Mouse (Mus musculus): Measurements from ENCODE around the gene Fstl1. TPM values are rescaled to one million over a fixed set of nuclear protein-coding genes. Genes with fewer than 3 reads are reported as not detected.

The Fstl1 gene
- polyA plus RNA-seq (2015; fragmentation: Nextera tagmentation; extraction: Ambion mirVana): 81.8 and 82.7 TPM in 2 replicates

- H3K27me3 ChIP-seq: no peaks in the 10 kb centered on the region
- H3K36me3 ChIP-seq (ENCODE audit: poor library complexity, severe bottlenecking): no peaks in the 10 kb centered on the region
- H3K4me2 ChIP-seq: peak within 1 kb of the TSS; percentile 95
- H3K4me3 ChIP-seq: peak within 1 kb of the TSS; percentile 73
- H3K9me3 ChIP-seq (replicated peaks): no peaks in the 10 kb centered on the region
- H3K4me1 ChIP-seq: peaks cover 34% of the 10 kb centered on the region
- peak within 1 kb of the TSS; percentile 41; the same call in 1 of the 2 replicates for H3K27ac ChIP-seq
- ATAC-seq: peak; percentile 82
- H3K9ac ChIP-seq: peak within 1 kb of the TSS; percentile 89
- WGBS: under 1% methylated on average over 42 of the region's 52 CpGs
These were observed at the start of gene Fstl1 for GRCm38 (mm10) chr16:37776860-37777651. Gene Fstl1, plus strand, starts transcription at chr16:37776873.

GRCm38 (mm10) chr16:37728674-37729073 lies 48.0 kb upstream of the Fstl1 start:
- Histone ChIP-seq H3K27me3 (no peaks in the 10 kb centered on the region), H3K27ac (no peak overlapping the region), H3K9ac (no peak overlapping the region), H3K36me3 (ENCODE audit: poor library complexity, severe bottlenecking) (no peaks in the 10 kb centered on the region), H3K9me3 (replicated peaks) (no peaks in the 10 kb centered on the region), H3K4me2 (no peak overlapping the region), H3K4me3 (no peak overlapping the region), H3K4me1 (peaks cover 23% of the 10 kb centered on the region)
- 70% methylated on average over 1 of the region's 1 CpGs for WGBS
- no peak for ATAC-seq

GRCm38 (mm10) chr16:37729381-37730150 lies 47.1 kb upstream of the Fstl1 start:
- 52% methylated on average over 9 of the region's 9 CpGs for WGBS
- Histone ChIP-seq H3K27me3 (no peaks in the 10 kb centered on the region), H3K4me1 (peaks cover 23% of the 10 kb centered on the region), H3K27ac (no peak overlapping the region), H3K4me3 (no peak overlapping the region), H3K36me3 (ENCODE audit: poor library complexity, severe bottlenecking) (no peaks in the 10 kb centered on the region), H3K9ac (no peak overlapping the region), H3K4me2 (no peak overlapping the region), H3K9me3 (replicated peaks) (no peaks in the 10 kb centered on the region)
- ATAC-seq: no peak

- no peak overlapping the region for H3K9ac ChIP-seq
- no peaks in the 10 kb centered on the region for H3K36me3 ChIP-seq (ENCODE audit: poor library complexity, severe bottlenecking)
- H3K27me3 ChIP-seq: no peaks in the 10 kb centered on the region
- WGBS: 87% methylated on average over 8 of the region's 8 CpGs
- ATAC-seq: no peak
- H3K27ac ChIP-seq: no peak overlapping the region
- no peaks in the 10 kb centered on the region for H3K9me3 ChIP-seq (replicated peaks)
- peaks cover 23% of the 10 kb centered on the region for H3K4me1 ChIP-seq
- H3K4me2 ChIP-seq: no peak overlapping the region
- no peak overlapping the region for H3K4me3 ChIP-seq
These were observed 46.3 kb upstream of the Fstl1 start for GRCm38 (mm10) chr16:37730293-37730835.

GRCm38 (mm10) chr16:37731431-37731830 lies 45.2 kb upstream of the Fstl1 start:
- H3K4me3 ChIP-seq: no peak overlapping the region
- H3K27ac ChIP-seq: no peak overlapping the region
- H3K9me3 ChIP-seq (replicated peaks): no peaks in the 10 kb centered on the region
- 61% methylated on average over 4 of the region's 4 CpGs for WGBS
- H3K9ac ChIP-seq: no peak overlapping the region
- H3K36me3 ChIP-seq (ENCODE audit: poor library complexity, severe bottlenecking): no peaks in the 10 kb centered on the region
- ATAC-seq: no peak
- H3K4me2 ChIP-seq: no peak overlapping the region
- peaks cover 23% of the 10 kb centered on the region for H3K4me1 ChIP-seq
- H3K27me3 ChIP-seq: no peaks in the 10 kb centered on the region

- WGBS: 56% methylated on average over 7 of the region's 7 CpGs
- ATAC-seq: peak; percentile 76
- Histone ChIP-seq H3K27ac (no peak overlapping the region), H3K4me1 (peaks cover 23% of the 10 kb centered on the region), H3K9me3 (replicated peaks) (no peaks in the 10 kb centered on the region), H3K9ac (no peak overlapping the region), H3K36me3 (ENCODE audit: poor library complexity, severe bottlenecking) (no peaks in the 10 kb centered on the region), H3K4me2 (no peak overlapping the region), H3K27me3 (no peaks in the 10 kb centered on the region), H3K4me3 (no peak overlapping the region)
These were observed 44.5 kb upstream of the Fstl1 start for GRCm38 (mm10) chr16:37732023-37732761.

- 91% methylated on average over 2 of the region's 2 CpGs for WGBS
- Histone ChIP-seq H3K27me3 (no peaks in the 10 kb centered on the region), H3K4me1 (no peaks in the 10 kb centered on the region), H3K9me3 (replicated peaks) (no peaks in the 10 kb centered on the region), H3K4me3 (no peak overlapping the region), H3K4me2 (no peak overlapping the region), H3K9ac (no peak overlapping the region), H3K27ac (no peak overlapping the region), H3K36me3 (ENCODE audit: poor library complexity, severe bottlenecking) (no peaks in the 10 kb centered on the region)
- ATAC-seq: no peak
These were observed 36.6 kb upstream of the Fstl1 start for GRCm38 (mm10) chr16:37740076-37740475.

GRCm38 (mm10) chr16:37742266-37742665 lies 34.4 kb upstream of the Fstl1 start:
- Histone ChIP-seq H3K9me3 (replicated peaks) (no peaks in the 10 kb centered on the region), H3K27ac (no peak overlapping the region), H3K9ac (no peak overlapping the region), H3K36me3 (ENCODE audit: poor library complexity, severe bottlenecking) (no peaks in the 10 kb centered on the region), H3K4me1 (no peaks in the 10 kb centered on the region), H3K4me3 (no peak overlapping the region), H3K27me3 (no peaks in the 10 kb centered on the region), H3K4me2 (no peak overlapping the region)
- WGBS: 90% methylated on average over 4 of the region's 4 CpGs
- no peak for ATAC-seq

GRCm38 (mm10) chr16:37752876-37753275 lies 23.8 kb upstream of the Fstl1 start:
- no peak for ATAC-seq
- WGBS: 22% methylated on average over 2 of the region's 2 CpGs
- Histone ChIP-seq H3K4me2 (no peak overlapping the region), H3K4me1 (peaks cover 5% of the 10 kb centered on the region; the same call in 1 of the 2 replicates), H3K9ac (no peak overlapping the region), H3K4me3 (no peak overlapping the region), H3K9me3 (replicated peaks) (no peaks in the 10 kb centered on the region), H3K36me3 (ENCODE audit: poor library complexity, severe bottlenecking) (no peaks in the 10 kb centered on the region), H3K27ac (no peak overlapping the region), H3K27me3 (no peaks in the 10 kb centered on the region)

GRCm38 (mm10) chr16:37753809-37754208 lies 22.9 kb upstream of the Fstl1 start:
- H3K4me2 ChIP-seq: no peak overlapping the region
- H3K9me3 ChIP-seq (replicated peaks): no peaks in the 10 kb centered on the region
- no peaks in the 10 kb centered on the region for H3K36me3 ChIP-seq (ENCODE audit: poor library complexity, severe bottlenecking)
- ATAC-seq: no peak
- peaks cover 5% of the 10 kb centered on the region; the same call in 1 of the 2 replicates for H3K4me1 ChIP-seq
- WGBS: 91% methylated on average over 1 of the region's 1 CpGs
- H3K27me3 ChIP-seq: no peaks in the 10 kb centered on the region
- H3K27ac ChIP-seq: no peak overlapping the region
- H3K4me3 ChIP-seq: no peak overlapping the region
- H3K9ac ChIP-seq: no peak overlapping the region

- Histone ChIP-seq H3K4me1 (peaks cover 5% of the 10 kb centered on the region; the same call in 1 of the 2 replicates), H3K36me3 (ENCODE audit: poor library complexity, severe bottlenecking) (no peaks in the 10 kb centered on the region), H3K4me2 (no peak overlapping the region), H3K9me3 (replicated peaks) (no peaks in the 10 kb centered on the region), H3K27ac (no peak overlapping the region), H3K9ac (no peak overlapping the region), H3K4me3 (no peak overlapping the region), H3K27me3 (no peaks in the 10 kb centered on the region)
- ATAC-seq: no peak
- WGBS: 68% methylated on average over 4 of the region's 4 CpGs
These were observed 22.2 kb upstream of the Fstl1 start for GRCm38 (mm10) chr16:37754483-37754882.
